Mouse (Mus musculus): ENCODE measurements around the gene Hyal1. TPM values are rescaled to one million over a fixed set of nuclear protein-coding genes. Genes with fewer than 3 reads are reported as not detected.

Hyal1 gene
- total and polyA plus RNA-seq, 2 experiments, result 33.2 to 43.4 TPM

GRCm38 (mm10) chr9:107566855-107567254 is 9.9 kb upstream of the Hyal1 start:
- Histone ChIP-seq H3K4me1 (ENCODE audit: control insufficient read depth, insufficient read depth, low read length) (peaks cover 41% of the 10 kb centered on the region), H3K27me3 (ENCODE audit: control insufficient read depth, insufficient read depth, low read length) (no peaks in the 10 kb centered on the region), H3K27ac (replicated peaks; ENCODE audit: insufficient read depth, low read depth, low read length) (peak overlapping the region; percentile 94), H3K79me2 (ENCODE audit: control insufficient read depth, insufficient read depth, low read length) (peaks cover 29% of the 10 kb centered on the region; the same call in 1 of the 2 replicates), H3K36me3 (ENCODE audit: control insufficient read depth, insufficient read depth, low read length) (peaks cover 2% of the 10 kb centered on the region), H3K4me3 (ENCODE audit: insufficient read depth, low read depth, low read length) (no peak overlapping the region), H3K9ac (ENCODE audit: low read depth, low read length) (peak overlapping the region; percentile 82; the same call in 1 of the 2 replicates)
- no peak for TF ChIP-seq POLR2A (IDR thresholded peaks at IDR 0.05; ENCODE audit: extremely low read depth, insufficient read depth, low read length)
- 0 out of 2 replicates have a peak, but pooled peaks have one; percentile 30 for TF ChIP-seq CTCF (IDR thresholded peaks at IDR 0.05; ENCODE audit: low read depth, low read length)
- DNase-seq (ENCODE audit: extremely low read depth, low read depth, low spot score), result peak; percentile 62
- 7% methylated on average over 3 of the region's 3 CpGs for WGBS

- 11% methylated on average over 18 of the region's 18 CpGs for WGBS
- peak; percentile 76 for DNase-seq (ENCODE audit: extremely low read depth, low read depth, low spot score)
Measured at GRCm38 (mm10) chr9:107567702-107568319, 8.9 kb upstream of the Hyal1 start, which contains the start of gene Hyal2. TSS of gene Hyal2 (plus strand) at chr9:107567945.

GRCm38 (mm10) chr9:107568331-107569261 is 8.1 kb upstream of the Hyal1 start:
- Histone ChIP-seq H3K27me3 (ENCODE audit: control insufficient read depth, insufficient read depth, low read length) (no peaks in the 10 kb centered on the region), H3K4me1 (ENCODE audit: control insufficient read depth, insufficient read depth, low read length) (peaks cover 41% of the 10 kb centered on the region), H3K27ac (replicated peaks; ENCODE audit: insufficient read depth, low read depth, low read length) (peak overlapping the region; percentile 94), H3K36me3 (ENCODE audit: control insufficient read depth, insufficient read depth, low read length) (peaks cover 7% of the 10 kb centered on the region), H3K4me3 (ENCODE audit: insufficient read depth, low read depth, low read length) (peak overlapping the region; percentile 83), H3K9ac (ENCODE audit: low read depth, low read length) (peak overlapping the region; percentile 82), H3K79me2 (ENCODE audit: control insufficient read depth, insufficient read depth, low read length) (peaks cover 30% of the 10 kb centered on the region; the same call in 1 of the 2 replicates)
- peak; percentile 91 for DNase-seq (ENCODE audit: extremely low read depth, low read depth, low spot score)
- under 1% methylated on average over 41 of the region's 41 CpGs for WGBS
- TF ChIP-seq CTCF (IDR thresholded peaks at IDR 0.05; ENCODE audit: low read depth, low read length) (no peak), POLR2A (IDR thresholded peaks at IDR 0.05; ENCODE audit: extremely low read depth, insufficient read depth, low read length) (0 out of 2 replicates have a peak, but pooled peaks have one; percentile 29)

More at GRCm38 (mm10) chr9:107567702-107568319, 8.9 kb upstream of the Hyal1 start, which contains the start of gene Hyal2:
- H3K4me1 ChIP-seq (ENCODE audit: control insufficient read depth, insufficient read depth, low read length), result peaks cover 41% of the 10 kb centered on the region
- no peaks in the 10 kb centered on the region for H3K27me3 ChIP-seq (ENCODE audit: control insufficient read depth, insufficient read depth, low read length)
- peaks cover 7% of the 10 kb centered on the region for H3K36me3 ChIP-seq (ENCODE audit: control insufficient read depth, insufficient read depth, low read length)
- H3K9ac ChIP-seq (ENCODE audit: low read depth, low read length), result peak within 1 kb of the TSS; percentile 82
- peak within 1 kb of the TSS; percentile 94 for H3K27ac ChIP-seq (replicated peaks; ENCODE audit: insufficient read depth, low read depth, low read length)
- peaks cover 33% of the 10 kb centered on the region; the same call in 1 of the 2 replicates for H3K79me2 ChIP-seq (ENCODE audit: control insufficient read depth, insufficient read depth, low read length)
- H3K4me3 ChIP-seq (ENCODE audit: insufficient read depth, low read depth, low read length), result peak within 1 kb of the TSS; percentile 83
- TF ChIP-seq POLR2A (IDR thresholded peaks at IDR 0.05; ENCODE audit: extremely low read depth, insufficient read depth, low read length) (peak; percentile 69), CTCF (IDR thresholded peaks at IDR 0.05; ENCODE audit: low read depth, low read length) (no peak)

- Histone ChIP-seq H3K27me3 (ENCODE audit: control insufficient read depth, insufficient read depth, low read length) (no peaks in the 10 kb centered on the region), H3K36me3 (ENCODE audit: control insufficient read depth, insufficient read depth, low read length) (peaks cover 7% of the 10 kb centered on the region), H3K27ac (replicated peaks; ENCODE audit: insufficient read depth, low read depth, low read length) (peak overlapping the region; percentile 94), H3K9ac (ENCODE audit: low read depth, low read length) (peak overlapping the region; percentile 82), H3K79me2 (ENCODE audit: control insufficient read depth, insufficient read depth, low read length) (peaks cover 27% of the 10 kb centered on the region; the same call in 1 of the 2 replicates), H3K4me3 (ENCODE audit: insufficient read depth, low read depth, low read length) (peak overlapping the region; percentile 83), H3K4me1 (ENCODE audit: control insufficient read depth, insufficient read depth, low read length) (peaks cover 35% of the 10 kb centered on the region)
- under 1% methylated on average over 23 of the region's 23 CpGs for WGBS
- TF ChIP-seq CTCF (IDR thresholded peaks at IDR 0.05; ENCODE audit: low read depth, low read length) (no peak), POLR2A (IDR thresholded peaks at IDR 0.05; ENCODE audit: extremely low read depth, insufficient read depth, low read length) (no peak)
- DNase-seq (ENCODE audit: extremely low read depth, low read depth, low spot score), result peak; percentile 60
Measured at GRCm38 (mm10) chr9:107569270-107569669, 7.5 kb upstream of the Hyal1 start.

GRCm38 (mm10) chr9:107570016-107570415 is 6.7 kb upstream of the Hyal1 start:
- TF ChIP-seq POLR2A (IDR thresholded peaks at IDR 0.05; ENCODE audit: extremely low read depth, insufficient read depth, low read length), result no peak
- Histone ChIP-seq H3K4me1 (ENCODE audit: control insufficient read depth, insufficient read depth, low read length) (peaks cover 34% of the 10 kb centered on the region), H3K79me2 (ENCODE audit: control insufficient read depth, insufficient read depth, low read length) (peaks cover 24% of the 10 kb centered on the region; the same call in 1 of the 2 replicates), H3K27me3 (ENCODE audit: control insufficient read depth, insufficient read depth, low read length) (no peaks in the 10 kb centered on the region), H3K4me3 (ENCODE audit: insufficient read depth, low read depth, low read length) (peak overlapping the region; percentile 83), H3K9ac (ENCODE audit: low read depth, low read length) (peak overlapping the region; percentile 82), H3K36me3 (ENCODE audit: control insufficient read depth, insufficient read depth, low read length) (peaks cover 7% of the 10 kb centered on the region), H3K27ac (replicated peaks; ENCODE audit: insufficient read depth, low read depth, low read length) (peak overlapping the region; percentile 94)
- 48% methylated on average over 13 of the region's 13 CpGs for WGBS
- DNase-seq (ENCODE audit: extremely low read depth, low read depth, low spot score), result no peak

Measured in liver, adult 2 months (tissue).